Mouse (Mus musculus) limb, embryonic 14.5 days (tissue): Measurements from ENCODE around the gene Gpr39. TPM values are rescaled to one million over a fixed set of nuclear protein-coding genes. Genes with fewer than 3 reads are reported as not detected.

ENCODE experiments used
- ATAC-seq: fragments of 200-750 bp; cut with Nextera tagmentation; 2 replicates; pipeline ENCODE4 v1.8.0; 2017; ENCODE audit warnings: low read depth, moderate number of reproducible peaks, moderate TSS enrichment; ENCODE audit not compliant: low FRiP score
- DNase-seq: peaks from one replicate; pipeline ENCODE4 v3.0.0-alpha.2; 2015; ENCODE audit warnings: low spot score
- H3K27ac ChIP-seq: fragments of 300-500 bp; sonication (generic); replicated peaks from 2 replicates; pipeline ENCODE4 v1.5.1; 2014; ENCODE audit warnings: low read depth, mild to moderate bottlenecking, low read length, moderate library complexity, mixed read lengths
- H3K27me3 ChIP-seq: fragments of 300-500 bp; sonication (generic); 2 replicates; pipeline ENCODE4 v1.6.1; 2014; ENCODE audit warnings: low read length, mixed read lengths; ENCODE audit not compliant: control insufficient read depth, insufficient read depth
- H3K36me3 ChIP-seq: fragments of 300-500 bp; sonication (generic); 2 replicates; pipeline ENCODE4 v1.6.1; 2014; ENCODE audit warnings: mild to moderate bottlenecking, low read length, moderate library complexity, mixed read lengths; ENCODE audit not compliant: control insufficient read depth, insufficient read depth
- H3K4me1 ChIP-seq: fragments of 300-500 bp; sonication (generic); 2 replicates; pipeline ENCODE4 v1.6.1; 2014; ENCODE audit warnings: antibody characterized with exemption, low read length, mixed read lengths; ENCODE audit not compliant: control insufficient read depth, insufficient read depth
- H3K4me2 ChIP-seq: fragments of 300-500 bp; sonication (generic); replicated peaks from 2 replicates; pipeline ENCODE4 v1.6.1; 2014; ENCODE audit warnings: low read depth, mild to moderate bottlenecking, low read length, moderate library complexity; ENCODE audit not compliant: severe bottlenecking
- H3K4me3 ChIP-seq: fragments of 300-500 bp; sonication (generic); replicated peaks from 2 replicates; pipeline ENCODE4 v1.5.1; 2014; ENCODE audit warnings: low read length
- H3K9ac ChIP-seq: fragments of 300-500 bp; sonication (generic); 2 replicates; pipeline ENCODE4 v1.6.1; 2014; ENCODE audit warnings: mild to moderate bottlenecking, low read depth, low read length, moderate library complexity; ENCODE audit not compliant: severe bottlenecking
- H3K9me3 ChIP-seq: fragments of 300-500 bp; sonication (generic); 2 replicates; pipeline ENCODE4 v1.6.1; 2016; ENCODE audit warnings: low read length; ENCODE audit not compliant: control insufficient read depth
- POLR2A ChIP-seq: fragments of 200-500 bp; IDR thresholded peaks from 2 replicates; pipeline ENCODE4 v1.8.0; 2012; ENCODE audit warnings: inconsistent platforms, mild to moderate bottlenecking, moderate library complexity, borderline replicate concordance; ENCODE audit not compliant: insufficient read depth, insufficient read length; ENCODE audit errors: extremely low read depth
- WGBS: fragments of 180-500 bp; shearing (Covaris S2); extraction: QIAGEN DNeasy Blood & Tissue Kit; methylation state at CpG from one replicate; pipeline ENCODE4 v1.1.7; 2014; 5-methylcytosine and 5-hydroxymethylcytosine counted together
- polyA plus RNA-seq, 2 experiments: library from polyadenylated mRNA; depleted of rRNA in 1 of 2; stranded (reverse) in 1 of 2; unstranded in 1 of 2; fragments of >200 nt; fragmentation: Nextera tagmentation in 1 of 2; extraction: Ambion mirVana in 1 of 2; gene quantifications; 2 replicates each; pipeline versions ENCODE4 v1.2.1 to v1.2.3; 2012 to 2014

The Gpr39 gene
- polyA plus RNA-seq, 2 experiments, result 0.12 to 0.23 TPM

DNA sequence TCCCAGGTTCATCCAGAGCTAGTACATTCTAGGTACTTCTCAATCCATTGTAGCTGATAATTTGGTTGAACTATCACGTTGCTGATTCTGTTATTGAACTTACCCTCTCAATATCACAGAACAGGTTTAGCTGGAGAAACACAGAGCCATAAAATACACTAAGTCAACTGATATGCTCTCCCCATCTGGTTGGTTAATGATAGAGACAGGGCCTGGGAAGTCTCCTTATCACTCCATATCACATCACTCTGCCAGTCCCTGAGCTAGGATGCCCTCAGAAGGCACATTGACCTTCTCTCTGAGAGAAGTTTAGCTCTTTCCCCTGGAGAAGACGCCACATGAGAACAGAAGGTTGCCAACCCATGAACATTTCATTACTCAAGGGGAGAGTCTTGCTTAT lies 14.7 kb upstream of the Gpr39 start:
- no peaks in the 10 kb centered on the region for H3K27me3 ChIP-seq
- TF ChIP-seq POLR2A, result no peak
- ATAC-seq, result no peak
- WGBS, result 80% methylated on average over 2 of the region's 2 CpGs
- no peaks in the 10 kb centered on the region for H3K4me1 ChIP-seq
- no peak overlapping the region for H3K27ac ChIP-seq
- DNase-seq, result no peak
- no peaks in the 10 kb centered on the region for H3K9me3 ChIP-seq
- no peak overlapping the region for H3K4me2 ChIP-seq
- H3K9ac ChIP-seq, result no peak overlapping the region
- no peak overlapping the region for H3K4me3 ChIP-seq
- no peaks in the 10 kb centered on the region for H3K36me3 ChIP-seq

DNA sequence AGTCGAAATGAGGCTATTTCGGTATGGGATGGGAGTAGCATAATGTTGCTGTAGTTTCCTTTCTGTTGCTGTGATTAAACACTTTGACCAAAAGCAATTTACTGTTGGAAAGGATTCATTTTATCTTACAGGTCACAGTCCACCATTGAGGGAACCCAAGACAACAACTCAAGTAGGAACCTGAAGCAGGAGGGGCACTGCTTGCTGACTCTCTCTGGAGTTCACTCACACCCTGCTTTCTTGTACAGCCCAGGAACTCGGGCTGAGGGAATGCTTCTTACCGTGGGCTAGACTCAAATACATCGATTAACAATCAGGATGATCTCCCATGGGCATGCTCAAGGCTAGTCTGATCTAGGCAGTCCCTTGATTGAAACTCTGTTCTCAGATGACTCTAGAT lies 14.1 kb upstream of the Gpr39 start:
- Histone ChIP-seq H3K27ac (no peak overlapping the region), H3K4me3 (no peak overlapping the region), H3K4me1 (no peaks in the 10 kb centered on the region), H3K36me3 (no peaks in the 10 kb centered on the region), H3K4me2 (no peak overlapping the region), H3K27me3 (no peaks in the 10 kb centered on the region), H3K9me3 (no peaks in the 10 kb centered on the region), H3K9ac (no peak overlapping the region)
- no peak for DNase-seq
- TF ChIP-seq POLR2A, result no peak
- no peak for ATAC-seq
- 80% methylated on average over 5 of the region's 5 CpGs for WGBS

DNA sequence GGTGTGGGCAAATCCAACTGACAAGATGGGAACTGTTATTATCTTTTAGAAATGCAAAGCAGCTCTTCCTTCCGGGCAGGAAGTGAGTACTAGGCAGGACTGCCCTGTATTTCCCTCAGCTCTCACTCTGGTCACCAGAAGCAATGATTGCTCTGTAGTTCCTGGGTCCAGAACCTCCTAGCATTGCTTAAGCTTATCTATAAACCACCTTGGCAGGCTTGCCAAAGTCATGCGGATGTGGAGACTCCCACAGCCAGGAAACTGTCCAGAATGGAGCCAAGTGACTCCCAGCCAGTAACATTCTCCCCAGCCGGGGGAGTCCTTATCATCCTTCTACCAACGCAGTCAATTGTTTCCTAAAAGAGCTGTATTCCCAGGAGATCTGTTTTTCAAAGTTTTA lies 13.7 kb upstream of the Gpr39 start:
- Histone ChIP-seq H3K9ac (no peak overlapping the region), H3K36me3 (no peaks in the 10 kb centered on the region), H3K4me2 (no peak overlapping the region), H3K9me3 (no peaks in the 10 kb centered on the region), H3K27ac (no peak overlapping the region), H3K4me3 (no peak overlapping the region), H3K27me3 (no peaks in the 10 kb centered on the region), H3K4me1 (no peaks in the 10 kb centered on the region)
- WGBS, result 78% methylated on average over 4 of the region's 4 CpGs
- no peak for TF ChIP-seq POLR2A
- DNase-seq, result no peak
- ATAC-seq, result no peak

DNA sequence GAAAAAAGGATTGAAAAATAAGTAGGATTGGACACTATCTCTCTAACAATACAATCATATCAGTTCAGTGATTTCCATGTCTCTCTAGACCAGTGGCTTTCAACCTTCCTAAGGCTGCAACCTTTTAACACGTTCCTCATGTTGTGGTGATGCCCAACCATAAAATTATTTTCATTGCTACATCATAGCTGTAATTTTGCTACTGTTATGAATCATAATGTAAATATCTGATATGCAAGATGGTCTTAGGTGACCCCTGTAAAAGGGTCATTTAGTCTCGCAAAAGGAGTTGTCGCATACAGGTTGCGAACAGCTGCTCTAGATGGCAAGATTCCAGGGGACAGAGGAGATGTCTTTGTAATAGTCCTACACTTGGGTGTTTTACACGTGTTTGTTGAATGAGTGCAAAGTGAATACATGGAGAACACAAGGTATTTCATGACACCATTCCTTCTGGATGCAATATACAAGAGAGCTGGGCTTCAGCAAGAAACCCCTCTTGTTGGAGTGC lies 11.6 kb upstream of the Gpr39 start:
- no peak for DNase-seq
- Histone ChIP-seq H3K4me2 (no peak overlapping the region), H3K36me3 (no peaks in the 10 kb centered on the region), H3K9me3 (no peaks in the 10 kb centered on the region), H3K27me3 (no peaks in the 10 kb centered on the region), H3K27ac (no peak overlapping the region), H3K4me1 (no peaks in the 10 kb centered on the region), H3K9ac (no peak overlapping the region), H3K4me3 (no peak overlapping the region)
- no peak for TF ChIP-seq POLR2A
- 69% methylated on average over 5 of the region's 5 CpGs for WGBS
- ATAC-seq, result no peak

DNA sequence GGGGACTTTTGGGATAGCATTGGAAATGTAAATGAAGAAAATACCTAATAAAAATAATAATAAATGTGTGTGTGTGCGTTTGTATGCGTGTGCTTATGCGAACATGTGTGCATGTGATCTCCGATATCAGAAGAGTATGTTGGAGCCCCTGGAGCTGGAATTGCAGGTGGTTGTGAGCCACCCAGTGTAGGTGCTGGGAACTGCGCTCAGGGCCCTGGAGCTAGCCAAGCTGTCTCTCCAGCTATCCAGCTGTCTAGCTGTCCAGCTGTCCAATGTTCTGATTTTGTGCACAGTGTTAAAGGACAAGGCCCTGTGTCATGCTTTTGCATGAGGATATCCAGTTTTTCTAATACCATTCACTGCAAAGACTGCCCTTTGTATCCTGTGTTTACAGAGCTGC lies 7.8 kb upstream of the Gpr39 start:
- Histone ChIP-seq H3K36me3 (no peaks in the 10 kb centered on the region), H3K27ac (no peak overlapping the region), H3K4me2 (no peak overlapping the region), H3K27me3 (no peaks in the 10 kb centered on the region), H3K4me3 (no peak overlapping the region), H3K9ac (no peak overlapping the region), H3K4me1 (no peaks in the 10 kb centered on the region), H3K9me3 (no peaks in the 10 kb centered on the region)
- ATAC-seq (no peak), DNase-seq (no peak)
- no peak for TF ChIP-seq POLR2A
- WGBS, result 87% methylated on average over 5 of the region's 5 CpGs

DNA sequence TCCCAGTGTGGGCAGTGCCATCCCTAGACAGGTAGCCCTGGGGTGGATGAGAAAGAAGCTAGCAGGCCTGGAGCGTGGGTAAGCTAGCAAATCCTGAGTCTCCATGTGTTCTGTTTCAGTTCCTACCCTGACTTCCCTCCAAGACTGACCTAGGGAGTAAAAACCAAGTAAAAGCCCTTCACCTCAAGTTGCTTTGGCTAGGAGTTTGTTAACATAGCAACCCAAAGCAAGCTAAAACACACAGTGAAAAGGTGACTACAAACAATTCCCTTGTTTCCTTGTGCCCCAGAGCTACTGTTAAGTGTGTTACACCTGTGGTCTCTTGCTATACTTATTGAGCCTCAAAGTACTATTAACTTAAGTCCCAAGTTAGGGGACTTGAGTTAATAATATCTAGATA lies 1.6 kb upstream of the Gpr39 start:
- H3K27ac ChIP-seq, result no peak overlapping the region
- peaks cover 11% of the 10 kb centered on the region; the same call in 1 of the 2 replicates for H3K4me1 ChIP-seq
- no peak overlapping the region for H3K9ac ChIP-seq
- no peaks in the 10 kb centered on the region for H3K36me3 ChIP-seq
- no peaks in the 10 kb centered on the region for H3K9me3 ChIP-seq
- no peaks in the 10 kb centered on the region for H3K27me3 ChIP-seq
- TF ChIP-seq POLR2A, result no peak
- 88% methylated on average over 1 of the region's 1 CpGs for whole genome bisulfite sequencing
- ATAC-seq (no peak), DNase-seq (no peak)
- H3K4me2 ChIP-seq, result no peak overlapping the region
- no peak overlapping the region for H3K4me3 ChIP-seq
